Mouse (Mus musculus): Measurements from ENCODE around the gene Amh.
"Not testable (repeated sequence)": the region's sequence is repeated elsewhere in the genome, so short reads cannot be mapped to it uniquely, and the experiment has no call there.

Gene Amh

DNA sequence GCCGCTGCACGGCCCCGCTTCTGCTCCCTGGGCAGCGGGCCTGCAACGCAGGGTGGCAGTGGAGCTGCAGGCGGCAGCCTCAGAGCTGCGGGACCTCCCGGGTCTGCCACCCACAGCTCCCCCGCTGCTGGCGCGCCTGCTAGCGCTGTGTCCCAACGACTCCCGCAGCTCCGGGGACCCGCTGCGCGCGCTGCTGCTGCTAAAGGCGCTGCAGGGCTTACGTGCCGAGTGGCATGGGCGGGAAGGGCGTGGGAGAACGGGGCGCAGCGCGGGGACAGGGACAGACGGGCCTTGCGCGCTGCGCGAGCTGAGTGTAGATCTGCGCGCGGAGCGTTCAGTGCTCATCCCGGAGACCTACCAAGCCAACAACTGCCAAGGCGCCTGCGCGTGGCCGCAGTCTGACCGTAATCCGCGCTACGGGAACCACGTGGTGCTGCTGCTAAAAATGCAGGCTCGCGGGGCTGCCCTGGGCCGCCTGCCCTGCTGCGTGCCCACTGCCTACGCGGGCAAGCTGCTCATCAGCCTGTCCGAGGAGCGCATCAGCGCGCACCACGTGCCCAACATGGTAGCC, 2.1 kb downstream of the Amh start:
- peak in 1 of 2 experiments; percentile 71 for DNase-seq (ENCODE audit: low spot score in 2 of 2)

DNA sequence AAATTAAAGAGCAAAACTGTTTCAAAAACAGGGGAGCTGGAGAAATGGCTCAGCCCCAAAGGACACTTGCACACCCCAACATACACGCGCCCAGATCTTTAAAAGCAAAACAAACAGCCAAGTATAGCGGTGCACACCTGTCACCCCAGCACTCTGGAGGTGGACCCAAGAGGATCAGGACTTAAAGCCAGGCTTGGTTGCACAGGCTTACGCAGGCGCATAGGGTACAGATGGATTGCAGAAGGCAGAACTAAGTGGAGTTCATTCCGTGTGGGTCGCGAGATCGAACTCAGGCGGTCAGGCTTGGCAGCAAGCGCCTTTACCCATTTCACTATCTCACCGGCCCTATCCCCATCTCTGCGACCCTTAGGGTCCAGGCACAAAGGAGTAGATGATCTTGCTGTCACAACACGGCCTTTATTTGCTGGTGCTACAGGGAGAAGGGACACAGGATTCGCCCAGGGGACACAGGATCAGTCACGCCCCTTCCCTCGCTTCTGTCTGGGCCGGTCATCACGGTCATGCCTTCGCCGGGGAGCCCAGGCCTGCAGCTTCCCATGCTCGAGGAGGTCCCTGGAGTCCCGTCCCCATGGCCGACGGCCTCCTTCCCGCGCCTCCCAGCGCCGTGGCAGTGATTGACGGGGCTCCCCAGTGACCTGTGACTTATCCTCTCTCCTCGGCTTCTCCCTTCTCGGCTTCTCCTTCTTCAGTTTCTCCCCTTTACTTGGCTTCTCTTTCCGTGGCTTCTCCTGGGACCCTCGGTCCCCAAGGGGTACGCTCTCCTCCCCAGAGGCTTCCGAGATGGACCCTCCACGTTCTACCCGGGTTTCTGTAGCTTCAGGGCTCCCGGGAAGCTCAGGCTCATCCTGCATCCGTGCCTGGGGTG, 3.3 kb downstream of the Amh start:
- DNase-seq (ENCODE audit: low spot score in 2 of 2), result no peak

DNA sequence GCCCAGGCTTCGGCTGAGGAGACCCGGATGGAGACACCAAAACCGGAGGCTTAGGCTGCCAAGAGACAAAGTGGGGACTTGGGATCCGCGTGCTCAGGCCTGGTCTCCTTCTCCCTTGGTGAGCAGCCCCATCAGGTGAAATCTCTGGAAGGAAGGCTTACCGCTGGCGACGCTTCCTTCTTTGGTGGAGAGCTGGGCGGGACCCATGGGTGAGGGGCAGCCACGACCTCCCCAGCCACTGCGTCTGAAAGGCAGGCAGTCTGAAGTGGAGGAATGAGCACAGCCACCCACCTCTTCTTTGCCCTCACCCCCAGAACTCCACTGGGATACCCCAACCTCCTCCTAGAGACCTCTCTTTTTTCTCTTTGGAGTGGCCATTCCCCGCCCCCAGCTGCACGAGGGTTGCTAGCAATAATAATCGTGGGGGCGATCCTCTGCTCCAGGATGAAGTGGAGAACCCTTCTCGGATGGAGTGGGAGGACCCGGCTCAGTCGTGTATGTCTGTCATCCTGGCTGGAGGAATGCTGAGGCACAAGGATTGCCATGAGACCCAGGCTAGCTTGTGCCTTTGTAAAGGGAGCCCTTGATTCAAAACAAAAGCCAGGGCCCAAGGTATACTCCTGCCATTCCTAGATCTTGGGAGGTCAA, 4.1 kb downstream of the Amh start:
- DNase-seq (ENCODE audit: low spot score in 2 of 2), result no peak

DNA sequence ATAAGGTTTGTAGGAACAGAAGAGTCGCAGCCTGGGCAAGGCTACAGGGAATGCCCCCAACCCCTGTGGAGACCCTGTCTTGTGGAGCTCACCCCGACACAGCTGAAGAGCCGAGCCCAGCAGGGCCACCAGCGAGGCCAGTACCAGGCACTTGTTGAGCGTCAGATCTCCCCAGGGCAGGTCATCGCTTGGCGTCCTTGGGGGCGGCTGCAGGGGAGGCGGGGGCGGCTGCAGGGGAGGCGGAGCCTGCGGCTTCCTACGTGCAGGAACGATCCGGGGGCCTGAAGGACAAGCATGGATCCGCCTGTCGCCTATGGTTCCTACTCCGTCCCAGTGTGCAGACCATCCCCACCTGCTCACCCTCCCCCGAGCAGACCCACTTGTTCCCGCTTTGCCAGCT, 5.0 kb downstream of the Amh start:
- DNase-seq (ENCODE audit: low spot score in 2 of 2), result no peak

- no peak for DNase-seq (ENCODE audit: low spot score in 2 of 2)
These were observed 7.5 kb downstream of the Amh start for GRCm38 (mm10) chr10:80812391-80813041.

GRCm38 (mm10) chr10:80813366-80813765, 8.3 kb downstream of the Amh start, which contains the start of gene Jsrp1:
TSS of gene Jsrp1 (minus strand) at chr10:80813498.
- DNase-seq (ENCODE audit: low spot score in 2 of 2), result no peak

DNA sequence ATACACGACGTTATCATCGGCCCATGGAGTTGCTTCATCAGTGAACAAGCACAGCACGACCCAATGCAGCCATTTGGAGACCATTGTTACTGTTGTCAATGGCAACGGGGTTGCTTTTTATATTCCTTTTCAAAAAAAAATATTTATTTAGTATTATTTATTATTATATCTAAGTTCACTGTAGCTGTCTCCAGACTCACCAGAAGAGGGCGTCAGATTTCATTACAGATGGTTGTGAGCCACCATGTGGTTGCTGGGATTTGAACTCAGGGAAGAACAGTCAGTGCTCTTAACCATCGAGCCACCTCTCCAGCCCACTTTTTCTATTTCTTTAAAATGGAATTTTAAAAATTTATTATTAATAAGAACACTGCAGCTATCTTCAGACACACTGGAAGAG, 9.8 kb downstream of the Amh start:
- DNase-seq (ENCODE audit: low spot score in 2 of 2), result no peak

- DNase-seq (ENCODE audit: low spot score in 2 of 2), result not testable (repeated sequence)
These were observed 11.3 kb downstream of the Amh start for GRCm38 (mm10) chr10:80816303-80816702.

DNA sequence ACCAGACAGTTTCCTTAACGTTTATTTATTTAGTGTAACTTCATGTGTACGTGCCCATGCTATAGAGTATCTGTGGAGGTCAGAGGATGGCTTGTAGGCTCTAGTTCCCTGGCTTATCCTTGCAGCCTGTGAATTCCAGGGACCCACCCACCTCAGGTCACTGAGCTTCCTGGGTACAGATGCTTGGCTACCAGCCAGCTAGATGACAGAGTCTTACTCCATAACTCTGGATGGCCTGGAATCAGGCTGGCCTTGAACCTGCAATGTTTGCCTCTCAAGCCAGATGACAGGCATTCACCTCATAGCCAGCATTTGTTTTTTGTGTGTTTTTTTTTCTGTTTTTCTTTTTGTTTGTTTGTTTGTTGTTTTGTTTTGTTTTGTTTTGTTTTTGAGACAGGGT, 12.1 kb downstream of the Amh start:
- no peak for DNase-seq (ENCODE audit: low spot score in 2 of 2)

DNA sequence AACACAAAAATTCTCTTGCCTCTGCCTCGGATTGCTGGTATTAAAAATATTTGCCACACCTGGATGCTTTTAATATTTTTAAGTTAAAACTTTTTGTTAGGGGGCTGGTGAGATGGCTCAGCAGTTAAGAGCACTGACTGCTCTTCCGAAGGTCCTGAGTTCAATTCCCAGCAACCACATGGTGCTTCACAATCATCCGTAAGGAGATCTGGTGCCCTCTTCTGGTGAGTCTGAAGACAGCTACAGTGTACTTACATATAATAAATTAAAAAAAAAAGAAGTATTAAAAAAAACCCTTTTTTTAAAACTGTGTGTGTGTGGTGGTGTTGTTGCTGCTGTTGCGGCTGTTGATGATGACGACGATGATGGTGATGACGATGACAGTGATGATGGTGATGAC, 12.9 kb downstream of the Amh start:
- not testable (repeated sequence) for DNase-seq (ENCODE audit: low spot score in 2 of 2)

DNA sequence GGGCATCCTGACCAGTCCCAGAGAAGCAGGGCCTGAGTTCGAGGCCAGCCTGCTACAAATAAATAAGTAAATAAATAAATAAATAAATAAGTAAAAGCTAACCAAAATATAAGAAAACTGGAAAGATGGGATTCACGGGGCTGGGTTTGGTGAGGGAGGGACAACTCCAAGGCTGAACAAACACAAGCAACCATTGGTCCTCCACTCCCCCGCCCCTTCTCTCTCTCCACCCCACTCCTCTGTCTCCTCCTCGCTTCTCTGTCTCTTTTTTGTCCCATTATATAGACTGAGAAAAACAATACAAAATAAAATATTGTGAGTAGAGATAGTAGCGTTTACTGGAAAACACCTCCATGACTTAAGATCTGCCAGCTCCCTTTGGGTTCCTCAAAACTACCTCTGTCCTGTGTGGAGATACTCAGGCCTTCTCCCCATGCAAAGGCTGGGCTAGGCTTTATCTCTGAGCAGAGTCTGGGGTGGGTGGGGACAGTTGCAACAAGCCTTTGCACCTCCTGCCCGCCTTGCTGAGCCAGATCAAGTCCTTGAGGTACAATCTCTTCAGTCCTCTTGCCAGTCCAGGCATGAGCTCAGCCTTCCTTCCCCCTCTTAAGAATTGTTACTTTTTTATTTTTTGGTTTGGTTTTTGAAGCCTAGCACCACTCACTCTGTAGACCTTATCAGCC, 13.7 kb downstream of the Amh start:
- DNase-seq (ENCODE audit: low spot score in 2 of 2), result no peak

DNA sequence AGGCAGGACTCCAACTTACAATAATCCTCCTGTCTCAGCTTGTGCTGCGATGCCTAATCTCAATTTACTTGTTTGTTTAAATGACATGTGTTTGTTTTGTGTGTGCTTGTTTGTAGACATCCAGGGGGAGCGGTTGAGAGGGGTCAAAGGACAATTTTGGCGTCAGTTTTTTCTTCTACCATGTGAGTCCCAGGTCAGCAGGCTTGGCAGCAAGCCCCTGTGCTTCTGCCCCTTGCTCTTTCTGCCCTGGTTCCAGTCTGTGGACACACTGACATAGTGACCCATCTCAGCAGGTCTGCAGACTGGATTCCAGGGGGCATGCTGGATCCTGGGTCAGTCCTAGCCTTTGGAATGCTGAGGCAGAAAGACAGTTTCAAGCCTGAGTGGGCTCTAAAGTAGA, 14.4 kb downstream of the Amh start:
- no peak for DNase-seq (ENCODE audit: low spot score in 2 of 2)

DNA sequence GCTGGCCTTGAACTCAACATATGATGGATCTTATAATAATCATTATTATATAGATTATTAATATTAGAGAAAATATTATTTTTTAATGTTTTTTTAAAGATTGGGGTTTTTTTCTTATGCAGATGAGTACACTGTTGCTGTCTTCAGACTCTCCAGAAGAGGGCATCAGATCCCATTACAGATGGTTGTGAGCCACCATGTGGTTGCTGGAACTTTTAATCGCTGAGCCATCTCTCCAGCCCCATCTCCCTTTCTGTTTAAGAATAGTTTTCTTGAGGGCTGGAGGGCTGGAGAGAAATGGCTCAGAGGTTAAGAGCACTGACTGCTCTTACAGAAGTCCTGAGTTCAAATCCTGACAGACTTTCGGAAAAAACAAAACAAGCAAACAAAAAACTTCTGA, 16.9 kb downstream of the Amh start:
- DNase-seq (ENCODE audit: low spot score in 2 of 2), result no peak

GRCm38 (mm10) chr10:80822528-80822927, 17.5 kb downstream of the Amh start:
- DNase-seq (ENCODE audit: low spot score in 2 of 2), result no peak

- no peak for DNase-seq (ENCODE audit: low spot score in 2 of 2)
These were observed 18.3 kb downstream of the Amh start for GRCm38 (mm10) chr10:80823316-80823715.

GRCm38 (mm10) chr10:80823847-80824643, 19.0 kb downstream of the Amh start:
- no peak for DNase-seq (ENCODE audit: low spot score in 2 of 2)

GRCm38 (mm10) chr10:80824827-80825226, 19.8 kb downstream of the Amh start:
- DNase-seq (ENCODE audit: low spot score in 2 of 2), result no peak

GRCm38 (mm10) chr10:80826151-80827062, 21.4 kb downstream of the Amh start, which contains the start of gene Oaz1:
TSS of gene Oaz1 (plus strand) at chr10:80826656.
- DNase-seq (ENCODE audit: low spot score in 2 of 2), result peak; percentile 98 to 99

- no peak for DNase-seq (ENCODE audit: low spot score in 2 of 2)
These were observed 22.2 kb downstream of the Amh start for GRCm38 (mm10) chr10:80827063-80827869.

Data from urinary bladder, postnatal 36 days (tissue).